Mouse (Mus musculus) erythroblast, embryonic 14.5 days (primary cell): Measurements from ENCODE around the gene Cyp1b1.

ENCODE experiments used
- GATA1 ChIP-seq: IDR thresholded peaks from 2 replicates; pipeline ENCODE4 v1.6.1; 2012; ENCODE audit warnings: low read length, inconsistent platforms, mixed read lengths
- TAL1 ChIP-seq: IDR thresholded peaks from 3 replicates; pipeline ENCODE4 v1.6.1; 2012; ENCODE audit warnings: low read length, inconsistent platforms, mixed read lengths

DNA sequence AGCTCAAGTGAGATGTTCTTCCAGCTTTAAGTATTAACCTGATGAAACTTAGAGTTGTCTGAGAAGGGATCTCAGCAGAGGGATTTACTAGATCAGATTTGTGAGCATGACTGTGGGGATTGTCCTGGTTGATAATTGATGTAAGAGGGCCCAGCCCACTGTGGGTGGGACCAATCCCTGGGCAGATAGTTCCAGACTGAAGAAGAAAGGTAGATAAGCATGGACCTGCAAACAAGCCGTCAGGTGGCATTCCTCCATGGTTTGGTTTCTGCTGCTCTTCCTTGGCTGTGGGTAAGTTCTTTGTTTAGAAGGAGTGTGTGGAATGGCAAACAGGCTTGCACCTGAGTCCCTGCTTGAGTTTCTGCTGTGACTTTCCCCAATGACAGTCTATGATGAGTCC lies 61.7 kb downstream of the Cyp1b1 start:
- no peak for TF ChIP-seq TAL1
- TF ChIP-seq GATA1, result no peak
